Mouse (Mus musculus): ENCODE results near the gene Mmp15. TPM values are rescaled to one million over a fixed set of nuclear protein-coding genes. Genes with fewer than 3 reads are reported as not detected.

Mmp15 gene
- polyA plus RNA-seq, 1 experiment = 34.4 TPM

DNA sequence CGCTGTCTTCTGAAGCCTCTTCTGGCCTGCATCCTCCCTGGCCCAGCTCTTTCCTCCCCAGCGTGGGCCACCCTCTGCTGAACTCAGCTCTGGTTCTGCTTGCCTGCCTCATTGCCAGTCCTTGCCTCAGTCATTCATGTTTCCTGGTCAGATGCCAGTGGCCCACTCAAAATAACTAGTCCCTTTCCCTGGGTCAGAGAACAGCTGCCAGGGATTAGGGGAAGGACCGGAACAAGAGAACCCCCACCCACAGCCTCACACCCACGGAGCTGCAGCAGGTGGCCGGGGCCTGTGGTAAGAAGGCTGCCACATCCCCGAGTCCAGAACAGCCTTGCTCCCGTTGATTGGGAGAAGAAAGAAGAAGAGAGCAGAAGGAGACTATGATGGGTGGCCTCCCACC is 49.0 kb downstream of the Mmp15 start:
- no peak for DNase-seq (ENCODE audit: low read depth)
- no peak for TF ChIP-seq CTCF (IDR thresholded peaks at IDR 0.05; ENCODE audit: borderline replicate concordance, extremely low read depth, insufficient read depth, insufficient read length)
- no peak for TF ChIP-seq POLR2A (IDR thresholded peaks at IDR 0.05; ENCODE audit: borderline replicate concordance, extremely low read depth, insufficient read depth, insufficient read length, poor library complexity, severe bottlenecking)

- no peak for DNase-seq (ENCODE audit: low read depth)
- TF ChIP-seq POLR2A (IDR thresholded peaks at IDR 0.05; ENCODE audit: borderline replicate concordance, extremely low read depth, insufficient read depth, insufficient read length, poor library complexity, severe bottlenecking) (no peak), CTCF (IDR thresholded peaks at IDR 0.05; ENCODE audit: borderline replicate concordance, extremely low read depth, insufficient read depth, insufficient read length) (no peak)
Observed at GRCm38 (mm10) chr8:95409518-95409917, 57.5 kb downstream of the Mmp15 start.

GRCm38 (mm10) chr8:95411309-95411972 is 59.4 kb downstream of the Mmp15 start:
- TF ChIP-seq CTCF (IDR thresholded peaks at IDR 0.05; ENCODE audit: borderline replicate concordance, extremely low read depth, insufficient read depth, insufficient read length) = no peak
- no peak for TF ChIP-seq POLR2A (IDR thresholded peaks at IDR 0.05; ENCODE audit: borderline replicate concordance, extremely low read depth, insufficient read depth, insufficient read length, poor library complexity, severe bottlenecking)
- DNase-seq (ENCODE audit: low read depth) = peak; percentile 48

DNA sequence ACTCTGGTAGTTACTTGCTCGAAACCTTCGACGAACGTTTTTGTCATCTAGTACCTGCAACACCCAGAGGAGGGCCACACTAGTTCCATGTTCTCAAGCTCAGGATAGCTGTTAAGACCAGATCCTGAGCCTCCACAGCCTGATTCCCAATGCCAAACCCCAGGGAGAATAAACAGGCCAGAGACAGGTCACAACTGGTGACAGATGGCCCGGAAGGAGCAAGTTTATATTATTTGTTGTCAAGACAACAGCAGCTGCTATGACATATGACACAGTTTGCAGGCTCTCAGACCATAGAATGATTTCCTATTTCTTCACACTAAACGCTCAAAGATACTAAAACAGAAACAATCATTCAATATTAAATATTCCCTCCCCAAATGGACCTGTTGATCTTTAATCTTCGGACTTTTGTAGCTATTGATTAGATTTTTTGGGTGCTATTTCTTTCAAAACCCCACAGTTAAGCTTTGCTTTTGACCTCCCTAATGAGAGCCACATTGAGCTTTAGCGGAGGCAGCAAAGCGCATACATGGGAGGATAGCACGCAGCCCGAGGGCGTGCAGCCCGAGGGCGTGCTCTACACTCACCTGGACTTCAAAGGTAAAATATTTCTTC is 70.2 kb downstream of the Mmp15 start:
- no peak for DNase-seq (ENCODE audit: low read depth)
- TF ChIP-seq POLR2A (IDR thresholded peaks at IDR 0.05; ENCODE audit: borderline replicate concordance, extremely low read depth, insufficient read depth, insufficient read length, poor library complexity, severe bottlenecking) (no peak), CTCF (IDR thresholded peaks at IDR 0.05; ENCODE audit: borderline replicate concordance, extremely low read depth, insufficient read depth, insufficient read length) (no peak)

Other genes starting within 250 kb of the Mmp15 start
- 26.3 and 31.1 TPM in 2 replicates for gene Kifc3, start 149.5 kb upstream of the Mmp15 start, polyA plus RNA-seq (2012; rRNA removed)
- 0.35 and 0.53 TPM in 2 replicates for gene Cngb1, start 45.7 kb upstream of the Mmp15 start, polyA plus RNA-seq (2012; rRNA removed)
- 0.83 and 1.7 TPM in 2 replicates for gene Tepp, start 41.7 kb upstream of the Mmp15 start, polyA plus RNA-seq (2012; rRNA removed)
- 25.9 and 33.4 TPM in 2 replicates for gene Zfp319, start 20.3 kb upstream of the Mmp15 start, polyA plus RNA-seq (2012; rRNA removed)
- gene Usb1, start 20.0 kb upstream of the Mmp15 start, polyA plus RNA-seq (2012; rRNA removed) = 39.3 and 54.8 TPM in 2 replicates
- 100 and 150 TPM in 2 replicates for gene Cfap20, start 82.6 kb downstream of the Mmp15 start, polyA plus RNA-seq (2012; rRNA removed)
- 43.8 and 51.8 TPM in 2 replicates for gene Csnk2a2, start 137.8 kb downstream of the Mmp15 start, polyA plus RNA-seq (2012; rRNA removed)
- gene Ccdc113, start 181.8 kb downstream of the Mmp15 start, polyA plus RNA-seq (2012; rRNA removed) = 0.82 and 1.4 TPM in 2 replicates
- gene Prss54, start 224.1 kb downstream of the Mmp15 start, polyA plus RNA-seq (2012; rRNA removed) = not detected in 2 replicates

Data from brain, embryonic 14.5 days (tissue).